Mouse (Mus musculus): ENCODE data around the gene P2rx1. TPM values are rescaled to one million over a fixed set of nuclear protein-coding genes. Genes with fewer than 3 reads are reported as not detected.

Gene P2rx1
- total RNA-seq, 2 experiments from 2014 or later, result 0.56 to 0.83 TPM

DNA sequence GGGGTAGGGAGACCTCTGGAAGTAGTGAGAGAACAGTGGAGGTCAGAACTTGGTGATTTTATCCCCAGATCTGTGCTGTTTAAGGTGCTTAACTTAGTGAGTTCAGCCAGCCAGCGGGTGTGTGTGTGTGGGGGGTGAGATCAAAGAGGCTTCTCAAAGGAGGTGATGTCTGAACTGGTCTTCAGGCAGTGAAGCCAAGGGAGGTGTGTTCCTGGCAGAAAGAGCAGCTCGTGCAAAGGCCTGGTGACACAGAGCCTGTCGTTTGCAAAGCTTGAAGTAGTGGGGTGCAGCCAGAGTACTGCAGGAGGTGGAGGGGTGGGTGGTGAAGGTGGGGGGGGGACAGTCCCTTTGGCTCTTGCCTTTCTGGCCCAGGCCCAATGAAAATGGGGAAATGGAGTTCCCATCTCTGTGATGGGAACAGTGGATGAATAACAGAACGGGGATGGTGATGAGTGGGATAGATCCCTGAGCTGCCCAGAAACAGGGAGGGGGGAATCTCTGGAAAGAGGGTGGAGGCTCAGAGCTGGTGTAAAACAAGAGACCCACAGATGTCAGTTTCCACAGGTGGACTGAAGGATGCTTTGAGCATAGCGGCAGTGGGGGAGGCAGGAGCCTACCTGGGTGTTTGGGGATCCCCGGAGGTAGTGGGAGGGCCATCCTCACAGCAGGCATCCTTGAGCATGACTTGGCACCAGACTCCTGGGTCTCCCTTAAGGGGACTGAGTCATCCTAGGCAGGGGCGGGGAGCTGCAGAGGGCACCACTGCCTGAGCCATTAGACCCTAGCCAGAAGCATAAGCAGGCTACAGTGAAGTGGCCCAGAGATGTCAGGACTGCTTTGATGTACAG, 22.3 kb downstream of the P2rx1 start:
- peak in 1 of 2 experiments; percentile 47 for DNase-seq (ENCODE audit: low spot score in 2 of 2)

DNA sequence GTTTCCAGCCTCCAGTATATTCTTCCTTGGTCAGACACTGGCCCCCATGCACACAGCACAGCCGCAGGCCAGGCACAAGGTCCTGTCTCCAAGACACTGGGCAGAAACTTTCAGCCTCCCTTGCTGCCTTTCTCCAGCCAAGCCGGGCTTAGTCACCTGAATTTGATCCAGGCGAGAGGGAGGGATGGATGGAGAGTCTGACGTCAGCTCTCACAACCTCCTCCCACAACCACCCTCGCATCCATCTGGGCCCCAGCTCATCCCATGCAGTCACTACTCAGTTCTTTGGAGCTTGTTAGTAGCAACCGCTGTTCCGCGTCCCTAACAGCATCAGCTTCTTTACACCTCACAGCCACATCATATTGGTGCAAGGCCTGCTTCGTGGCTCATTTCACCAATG, 24.2 kb downstream of the P2rx1 start:
- no peak for DNase-seq (ENCODE audit: low spot score in 2 of 2)

DNA sequence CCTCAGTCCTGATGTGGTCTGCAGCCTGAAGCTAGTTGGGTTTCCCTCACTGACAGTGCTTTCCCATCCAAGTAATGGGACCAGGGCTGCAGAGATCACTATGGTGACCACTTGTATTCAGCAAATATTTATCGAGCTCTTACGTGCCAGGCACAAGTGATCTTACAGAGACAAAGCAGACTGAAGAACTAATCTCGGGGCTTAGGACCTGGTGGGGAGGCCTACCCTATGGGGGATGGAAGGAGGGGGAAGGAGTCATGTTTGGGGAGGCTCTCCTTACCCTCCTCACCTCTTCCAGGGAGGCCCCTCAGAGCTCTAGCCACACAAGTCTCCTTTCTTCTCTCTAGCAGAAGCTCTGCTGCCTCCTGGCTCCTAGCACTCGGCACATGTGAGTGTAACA, 24.9 kb downstream of the P2rx1 start:
- no peak for DNase-seq (ENCODE audit: low spot score in 2 of 2)

DNA sequence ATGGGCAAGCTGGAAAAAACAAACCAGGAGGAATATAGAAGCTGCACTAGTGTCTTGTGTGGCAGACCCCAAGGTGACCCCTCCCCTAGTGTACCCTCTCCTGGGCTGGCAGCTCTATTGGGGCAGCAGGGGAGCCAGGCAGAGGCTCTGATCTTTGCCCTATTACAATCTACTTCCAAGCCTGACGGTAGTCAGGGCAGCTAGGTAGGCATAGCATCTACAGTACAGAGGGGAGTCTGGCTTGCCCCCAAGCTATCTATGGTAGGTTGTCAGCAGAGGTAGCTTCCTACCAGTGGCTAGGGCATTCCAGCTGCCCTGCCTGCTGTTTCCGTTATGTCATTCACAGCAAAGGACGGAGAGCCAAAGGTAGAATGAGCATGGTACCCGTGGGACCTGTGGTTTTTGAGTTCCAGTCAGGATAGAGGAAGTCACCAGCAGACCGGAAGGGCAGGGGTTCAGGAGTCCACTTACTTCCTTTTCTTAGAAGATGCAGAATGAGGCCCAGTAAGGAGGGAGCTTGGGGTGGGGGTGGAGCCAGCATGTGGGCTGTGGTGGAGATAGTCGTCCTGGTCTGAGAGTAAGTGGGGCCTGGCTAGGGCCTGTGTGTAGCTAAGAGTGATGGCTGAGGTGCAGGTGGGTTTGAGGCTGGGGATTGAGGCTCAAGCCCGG, 25.5 kb downstream of the P2rx1 start:
- no peak for DNase-seq (ENCODE audit: low spot score in 2 of 2)

DNA sequence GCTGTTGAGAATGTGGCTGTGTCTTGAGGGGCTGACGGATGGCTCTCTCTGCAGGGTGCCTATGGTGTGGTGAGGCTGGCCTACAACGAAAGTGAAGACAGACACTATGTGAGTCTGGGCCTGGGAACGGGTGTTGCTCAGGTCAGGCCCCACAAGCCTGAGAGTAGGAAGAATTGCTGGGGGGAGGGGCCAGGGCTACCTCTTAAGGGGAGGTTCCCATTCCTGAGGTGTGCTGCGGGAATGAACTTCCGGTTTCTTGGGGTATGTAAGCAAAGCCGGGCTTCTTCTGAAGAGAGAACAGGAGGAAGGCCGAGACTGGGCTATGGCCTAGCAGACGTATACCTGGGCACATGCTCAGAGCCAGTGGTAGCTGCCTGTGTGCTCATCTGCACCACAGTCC, 28.1 kb downstream of the P2rx1 start:
- no peak for DNase-seq (ENCODE audit: low spot score in 2 of 2)

DNA sequence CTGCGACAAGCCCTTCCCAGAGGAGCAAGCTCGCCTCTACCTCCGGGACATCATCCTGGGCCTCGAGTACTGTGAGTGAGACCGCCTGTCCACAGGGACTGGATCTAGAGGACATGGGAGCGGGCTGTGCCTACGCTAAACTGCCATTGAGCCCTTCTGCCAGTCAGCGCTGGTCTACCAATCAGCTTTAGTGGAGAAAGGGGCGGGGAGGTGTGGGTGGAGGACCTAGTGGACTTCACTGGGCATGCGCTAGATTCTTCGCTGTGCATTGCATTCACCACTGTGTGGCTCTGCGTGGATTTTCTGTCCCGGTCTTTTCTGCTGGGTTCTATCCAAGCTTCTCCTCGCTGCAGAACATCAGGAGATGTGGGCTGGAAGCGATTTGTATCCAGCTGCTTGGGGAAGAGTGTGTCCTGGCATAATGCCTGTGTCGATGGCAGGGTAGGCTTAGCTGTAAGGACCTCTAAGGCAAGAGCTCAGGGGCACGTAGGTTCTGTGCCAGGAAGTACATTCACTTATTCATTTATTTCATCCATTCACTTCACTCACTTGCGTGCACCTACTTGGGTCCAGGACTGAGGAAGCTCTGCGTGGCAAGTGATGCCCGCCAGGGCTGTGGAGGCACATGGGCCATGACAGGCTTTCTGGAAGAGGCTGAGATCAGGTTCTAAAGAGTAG, 32.1 kb downstream of the P2rx1 start:
- DNase-seq (ENCODE audit: low spot score in 2 of 2), result peak; percentile 69 to 76

DNA sequence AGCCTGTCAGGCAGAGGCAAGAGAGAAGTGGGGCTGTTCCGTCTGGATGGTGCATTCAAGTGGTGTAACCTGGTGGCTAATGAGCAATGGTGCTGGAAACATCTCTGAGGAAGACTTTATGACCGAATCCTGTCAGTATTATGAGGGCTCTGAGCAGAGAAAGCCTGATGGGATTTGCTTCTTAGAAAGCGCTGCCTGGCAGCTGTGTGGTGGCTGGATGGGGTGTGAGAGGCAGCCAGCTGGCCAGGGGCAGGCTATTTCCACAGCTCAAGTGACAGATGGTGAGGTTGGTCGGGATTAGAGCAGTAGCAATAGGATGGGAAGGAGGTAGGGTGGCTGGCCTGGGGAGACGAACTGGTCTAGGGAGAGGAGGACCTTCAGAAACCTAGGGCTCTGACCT, 32.6 kb downstream of the P2rx1 start:
- DNase-seq (ENCODE audit: low spot score in 2 of 2), result no peak

DNA sequence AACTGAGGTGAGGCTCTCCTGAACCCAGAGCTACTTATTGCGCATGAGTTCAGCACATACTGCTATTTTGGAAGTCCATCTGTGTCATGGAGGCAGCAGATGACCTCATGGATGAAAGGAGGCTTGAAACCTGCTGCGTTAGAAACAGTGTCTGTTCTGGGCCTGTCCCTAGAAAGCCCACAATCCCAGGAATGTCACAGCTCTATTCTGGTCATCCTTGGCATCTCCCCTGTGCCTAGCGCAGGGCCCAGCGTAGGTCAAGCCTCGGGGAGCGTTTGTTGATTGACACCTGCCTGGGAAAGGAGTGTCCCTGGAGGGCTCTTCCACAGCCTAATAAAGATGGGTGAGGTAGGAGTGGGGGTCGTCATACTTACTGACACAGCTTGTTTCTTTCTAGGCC, 37.2 kb downstream of the P2rx1 start:
- DNase-seq (ENCODE audit: low spot score in 2 of 2), result no peak

DNA sequence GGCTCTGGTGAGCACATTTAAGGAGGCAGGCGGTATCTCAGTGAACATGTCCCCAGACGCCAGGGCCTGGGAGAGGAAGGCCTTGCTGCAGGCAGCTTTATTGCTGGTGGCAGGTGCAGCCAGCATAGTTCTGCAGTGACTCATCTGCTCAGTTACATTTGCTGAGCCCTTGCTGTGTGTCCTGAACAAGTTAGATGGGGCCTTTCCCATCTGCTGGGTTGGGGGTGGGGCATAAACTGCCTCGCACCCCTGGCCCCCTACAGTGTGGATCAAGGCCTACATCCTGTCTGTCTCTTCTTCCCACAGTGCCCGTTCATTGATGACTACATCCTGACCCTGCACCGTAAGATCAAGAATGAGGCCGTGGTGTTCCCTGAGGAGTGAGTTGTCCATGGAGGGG, 38.0 kb downstream of the P2rx1 start:
- DNase-seq (ENCODE audit: low spot score in 2 of 2), result no peak

DNA sequence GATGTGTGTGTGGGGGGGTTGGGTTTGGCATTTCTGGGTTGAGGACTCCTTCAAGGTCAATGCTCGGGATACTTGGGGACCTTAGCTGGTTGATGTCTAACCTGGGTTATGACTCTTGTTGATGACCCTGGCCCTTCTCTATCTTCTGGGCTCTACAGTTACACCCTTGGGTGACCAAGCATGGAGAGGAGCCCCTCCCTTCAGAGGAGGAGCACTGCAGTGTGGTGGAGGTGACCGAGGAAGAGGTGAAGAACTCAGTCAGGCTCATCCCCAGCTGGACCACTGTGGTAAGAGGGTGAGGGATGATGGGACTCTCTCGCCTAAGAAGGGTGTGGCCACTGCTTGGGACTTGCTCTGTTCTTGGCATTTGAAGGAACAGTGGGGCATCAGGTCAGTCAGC, 38.8 kb downstream of the P2rx1 start:
- no peak for DNase-seq (ENCODE audit: low spot score in 2 of 2)

DNA sequence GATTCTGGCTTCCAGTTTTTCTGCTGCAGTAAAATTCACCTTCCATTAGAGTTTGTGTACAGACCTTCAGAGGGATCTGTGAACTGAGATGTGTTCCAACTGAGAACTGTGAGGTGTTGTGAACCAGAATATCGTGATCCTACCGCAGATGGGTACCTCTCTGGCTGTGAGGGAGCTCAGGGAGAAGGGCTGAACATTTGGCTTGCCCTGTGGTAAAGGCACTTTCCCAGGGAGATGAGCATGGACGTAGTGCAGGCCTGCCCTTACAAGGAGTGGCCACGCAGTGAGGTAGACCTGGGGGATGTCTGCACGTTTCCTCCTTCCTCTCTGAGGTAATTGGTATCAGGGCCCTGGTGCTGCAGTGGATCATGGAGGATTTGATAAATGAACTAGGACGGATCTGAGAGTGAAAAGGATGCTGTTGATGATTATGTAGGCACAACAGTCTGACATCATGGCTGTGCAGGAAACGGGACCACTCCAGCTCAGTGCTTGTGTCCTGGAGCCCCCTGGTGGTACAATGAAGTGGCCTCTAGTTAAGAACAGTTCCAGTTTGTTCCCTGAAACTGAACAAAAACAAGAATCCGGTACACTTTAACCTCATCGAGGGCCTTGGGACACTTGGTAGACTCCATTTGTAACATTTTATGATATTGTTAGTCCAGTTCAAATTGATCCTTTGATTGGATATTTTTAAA, 40.3 kb downstream of the P2rx1 start:
- DNase-seq (ENCODE audit: low spot score in 2 of 2), result peak; percentile 48 to 53

DNA sequence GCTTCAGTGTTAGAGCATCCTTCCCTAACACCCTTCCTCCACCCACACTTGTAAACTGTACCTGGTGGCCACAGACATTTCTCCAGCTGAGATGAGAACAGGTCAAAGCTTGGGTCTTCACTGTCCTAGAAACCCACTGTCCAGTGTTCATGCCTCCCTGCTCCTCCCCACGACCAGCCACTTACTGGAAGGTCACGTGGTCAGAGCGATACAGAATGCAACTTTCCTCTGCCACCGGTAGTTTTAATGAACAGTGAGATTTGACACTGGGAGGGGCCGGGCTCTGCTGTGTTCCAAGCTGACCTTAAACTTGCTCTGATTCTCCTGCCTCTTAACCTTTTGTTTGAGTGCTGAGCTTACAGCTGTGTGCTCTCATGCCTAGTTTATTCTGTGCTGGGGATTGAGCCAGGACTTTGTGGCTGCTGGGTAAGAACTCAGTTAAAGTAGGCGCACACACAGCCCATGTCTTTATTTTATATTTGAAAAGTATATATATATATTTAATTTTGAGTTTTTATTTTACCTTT, 45.4 kb downstream of the P2rx1 start:
- DNase-seq (ENCODE audit: low spot score in 2 of 2), result no peak

DNA sequence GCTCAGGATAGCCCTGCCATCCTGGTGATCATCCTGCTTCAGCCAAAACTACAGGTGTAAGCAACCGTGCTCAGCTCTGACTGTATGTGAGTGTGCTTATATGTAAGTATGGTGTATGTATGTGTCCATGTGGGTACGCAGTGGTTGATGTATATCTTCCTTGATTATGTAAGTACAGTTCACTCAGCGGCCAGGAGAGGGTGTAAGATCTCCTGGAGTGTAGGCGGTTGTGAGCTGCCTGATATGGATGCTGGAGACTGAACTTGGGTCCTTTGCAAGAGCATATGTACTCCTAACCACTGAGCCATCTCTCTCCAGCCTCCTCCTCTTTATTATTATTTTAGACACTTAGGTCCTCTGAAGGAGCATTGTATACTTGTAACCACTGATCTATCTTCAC, 45.9 kb downstream of the P2rx1 start:
- DNase-seq (ENCODE audit: low spot score in 2 of 2), result no peak

DNA sequence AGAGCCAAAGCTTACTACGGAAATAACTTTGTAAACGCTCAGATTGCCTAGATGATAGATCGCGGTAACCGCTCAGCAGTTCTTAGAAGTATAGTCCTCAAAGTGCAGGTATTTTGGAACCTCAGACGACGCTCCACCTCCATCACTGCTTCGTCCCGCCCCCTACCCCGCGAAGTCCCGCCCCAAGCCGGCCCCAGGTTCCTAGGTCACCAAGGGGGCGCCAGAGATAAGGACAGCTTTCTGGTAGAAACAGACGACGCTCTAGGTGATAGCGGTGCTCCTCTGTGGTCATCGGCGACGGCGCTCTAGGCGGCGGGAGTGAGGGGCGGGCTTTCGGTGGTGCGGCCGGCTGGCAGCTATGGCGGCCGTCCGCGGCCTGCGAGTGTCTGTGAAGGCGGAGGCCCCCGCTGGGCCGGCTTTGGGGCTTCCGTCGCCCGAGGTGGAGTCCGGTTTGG, 48.7 kb downstream of the P2rx1 start, which contains the start of gene Ncbp3:
Gene Ncbp3, plus strand, starts transcription at position 242 of the 455 bp plus-strand sequence.
- DNase-seq (ENCODE audit: low spot score in 2 of 2), result peak; percentile 90 to 95

DNA sequence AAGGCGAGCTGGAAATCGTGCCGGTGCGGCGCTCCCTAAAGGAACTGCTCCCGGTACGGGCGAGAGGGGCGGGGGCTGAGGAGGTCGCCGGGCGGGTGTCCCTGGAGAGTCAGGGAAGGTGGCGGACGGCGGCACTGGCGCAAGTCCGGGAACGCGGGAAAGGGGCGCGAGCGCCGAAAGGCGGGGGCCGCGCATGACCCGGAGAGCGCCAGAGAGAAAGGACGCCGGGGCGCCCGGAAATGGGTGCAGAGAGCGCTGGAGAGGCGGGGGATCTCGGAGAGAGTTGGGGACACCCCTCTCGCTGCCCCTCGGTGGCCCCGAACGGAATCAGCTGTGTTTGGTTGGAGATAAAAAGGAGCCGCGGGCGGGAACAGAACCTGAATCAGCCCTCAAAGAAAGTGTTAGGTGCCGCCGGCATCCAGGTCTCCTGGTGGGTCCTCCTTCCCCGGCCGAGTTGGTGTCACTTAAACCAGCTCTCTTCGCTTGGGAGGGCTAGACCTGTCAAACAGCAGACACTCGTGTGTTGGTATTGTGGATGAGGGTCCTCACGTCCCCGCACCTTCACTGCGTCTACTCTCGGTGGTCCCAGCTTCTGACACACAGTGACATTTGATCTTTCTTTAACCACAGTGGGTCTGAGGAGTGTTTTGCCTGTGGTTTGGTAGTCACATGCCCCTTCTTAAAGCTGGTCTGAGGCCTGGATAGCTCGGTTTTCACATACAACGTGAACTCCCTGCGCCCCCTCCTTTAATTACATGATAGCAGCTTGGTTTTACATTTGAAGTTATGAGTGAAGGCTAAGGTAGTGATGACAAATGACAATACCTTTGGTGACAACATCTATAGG, 49.4 kb downstream of the P2rx1 start:
- no peak for DNase-seq (ENCODE audit: low spot score in 2 of 2)

DNA sequence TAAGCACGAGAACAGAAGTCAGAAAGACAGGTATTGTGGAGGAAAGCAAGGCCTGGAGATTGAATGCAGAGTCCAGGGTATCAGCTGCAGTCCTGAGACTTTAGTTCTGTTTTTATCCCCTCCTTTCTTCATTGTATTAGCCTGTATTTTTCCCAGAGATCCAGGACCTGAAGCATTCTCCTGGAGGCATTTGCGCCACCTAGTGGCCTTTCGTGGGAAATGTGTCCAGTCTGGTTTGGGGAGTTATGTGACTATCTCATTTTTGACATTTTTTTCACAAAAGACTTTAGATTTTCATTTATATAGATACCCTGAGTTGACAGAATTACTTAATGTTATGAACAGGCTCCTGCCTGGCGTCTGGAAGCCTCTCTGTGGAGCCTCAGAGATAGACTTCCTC, 50.4 kb downstream of the P2rx1 start:
- DNase-seq (ENCODE audit: low spot score in 2 of 2), result peak; percentile 74 to 80

DNA sequence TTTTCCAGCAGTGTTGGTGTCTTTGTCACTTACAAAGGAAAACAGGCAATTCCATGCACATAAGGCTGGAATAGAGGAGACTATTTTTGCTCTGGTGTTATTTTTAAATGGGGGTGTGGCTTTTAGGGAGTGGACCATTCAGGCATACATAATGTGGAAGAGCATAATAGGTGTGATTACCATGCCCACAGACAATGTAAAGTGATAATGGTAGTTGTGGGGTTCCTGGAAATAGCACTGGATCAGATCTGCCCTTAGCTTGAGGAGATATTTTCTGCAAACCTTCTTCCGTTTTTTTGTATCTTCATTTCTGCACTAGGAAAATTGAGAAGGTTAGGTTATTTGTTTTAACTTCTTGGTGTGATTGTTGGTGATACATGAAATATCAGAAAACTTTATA, 53.9 kb downstream of the P2rx1 start:
- DNase-seq (ENCODE audit: low spot score in 2 of 2), result no peak

DNA sequence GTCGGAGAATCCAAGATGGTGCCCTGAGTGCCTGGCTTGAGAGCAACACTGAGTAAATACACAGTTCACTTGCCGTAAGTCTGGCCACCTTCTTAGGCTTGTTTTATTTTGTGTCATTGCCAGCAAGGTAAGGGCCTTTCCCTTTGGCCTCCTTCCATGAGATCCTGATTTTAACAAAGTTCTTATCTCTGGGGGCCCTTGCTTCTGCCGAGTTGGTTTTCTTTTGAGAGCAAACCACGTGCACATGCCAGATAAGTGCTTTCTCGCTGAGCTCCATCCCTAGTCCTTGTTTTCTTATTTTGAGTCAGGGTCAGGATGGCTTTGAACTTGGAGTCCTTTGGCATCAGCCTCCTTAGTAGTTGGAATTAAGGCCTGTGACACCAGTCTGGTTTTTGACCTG, 58.8 kb downstream of the P2rx1 start:
- DNase-seq (ENCODE audit: low spot score in 2 of 2), result no peak

DNA sequence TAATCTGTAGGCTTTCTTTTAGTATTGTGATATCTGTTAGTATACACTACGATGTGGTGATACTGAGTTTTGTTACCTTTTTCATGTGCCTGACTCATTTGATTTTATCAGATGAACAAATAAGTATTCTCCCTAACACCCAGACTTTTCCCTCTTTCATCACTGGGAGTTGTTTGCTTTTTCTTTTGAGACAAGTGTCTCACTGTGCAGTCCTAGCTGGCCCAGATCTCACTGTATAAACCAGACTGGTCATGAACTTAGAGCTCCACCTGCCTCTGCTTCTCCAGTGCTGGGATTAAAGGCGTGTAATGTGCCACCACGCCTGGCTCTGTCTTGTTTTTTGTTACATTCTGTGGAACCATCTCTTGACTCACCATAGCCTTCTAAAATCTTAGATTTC, 60.7 kb downstream of the P2rx1 start:
- no peak for DNase-seq (ENCODE audit: low spot score in 2 of 2)

DNA sequence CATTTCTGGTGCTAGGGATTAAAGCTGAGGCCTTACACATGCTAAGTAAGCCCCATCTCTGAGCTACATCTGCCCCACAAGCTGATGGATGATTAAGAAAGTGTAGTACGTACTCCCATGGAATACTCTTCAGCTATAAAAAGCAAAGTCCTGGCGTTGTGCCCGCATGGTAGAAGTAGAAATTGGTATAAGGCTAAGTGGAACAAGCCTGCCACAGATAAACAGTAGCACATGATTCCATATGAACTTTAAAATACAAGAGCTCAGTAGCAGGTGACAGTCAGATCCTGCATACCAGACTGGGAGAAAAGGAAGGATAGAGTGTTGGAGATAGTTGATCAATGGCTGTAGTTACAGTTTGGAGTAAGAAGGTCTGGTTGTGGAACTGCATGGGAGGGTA, 62.5 kb downstream of the P2rx1 start:
- DNase-seq (ENCODE audit: low spot score in 2 of 2), result no peak

Measured in adrenal gland, adult 18-20 months (tissue).